8 mouse cellular contexts compared by ENCODE assay signal in genomic region chr16:17208389-17209361, GRCm38 (mm10). TPM values are rescaled to one million over a fixed set of nuclear protein-coding genes. Genes with fewer than 3 reads are reported as not detected.
DNase-seq lines count a peak whose midpoint lies in the region; ATAC-seq lines count a peak whose summit lies in the region.

Gene Rimbp3, plus strand, starts transcription at chr16:17208603.

- peak; percentile 63 for ATAC-seq in intestine, embryonic 14.5 days (replicated peaks; ENCODE audit: low FRiP score, low TSS enrichment, low read depth)
- ATAC-seq in megakaryocyte-erythroid progenitor cell, adult 5-6 weeks (replicated peaks; ENCODE audit: low FRiP score, low TSS enrichment, poor library complexity, severe bottlenecking): peak; percentile 60; the same call in 1 of the 2 replicates

- H3K4me1 ChIP-seq in intestine, embryonic 14.5 days (replicated peaks; ENCODE audit: control insufficient read depth, insufficient read depth, low read length): peaks cover 10% of the 10 kb centered on the region

- peak; percentile 85 to 95 for DNase-seq in adrenal gland, adult (ENCODE audit: inconsistent age in 2 of 2, low spot score in 1 of 2)
- peak; percentile 95 for DNase-seq in embryo, embryonic 11 days
- peak; percentile 69 for DNase-seq in gastrocnemius, postnatal 25 days
- DNase-seq in intestine, embryonic 14.5 days (ENCODE audit: low spot score): peak; percentile 93
- peak; percentile 89 to 91 for DNase-seq in left cerebral cortex, postnatal 14 days (ENCODE audit: low spot score in 2 of 2)
- peak; percentile 85 for DNase-seq in right cerebral cortex, postnatal 25 days
- peak; percentile 81 to 82 for DNase-seq in urinary bladder, postnatal 36 days (ENCODE audit: low spot score in 2 of 2)

- intact Hi-C loops in left cerebral cortex, postnatal 14 days (cut with DNase I): loop anchor here (1.0 to 2.0 kb wide), 3 partner anchors 26 to 82 kb away; no protein-coding TSS in a partner anchor

- H3K9me3 ChIP-seq in intestine, embryonic 14.5 days (ENCODE audit: control insufficient read depth, low read length): no peaks in the 10 kb centered on the region

- peaks cover 22% of the 10 kb centered on the region for H3K27me3 ChIP-seq in intestine, embryonic 14.5 days (replicated peaks; ENCODE audit: control insufficient read depth, insufficient read depth, low read length)

- H3K4me2 ChIP-seq in intestine, embryonic 14.5 days (ENCODE audit: low read length): peak within 1 kb of the TSS; percentile 59

- H3K9ac ChIP-seq in intestine, embryonic 14.5 days (ENCODE audit: low read length): peak within 1 kb of the TSS; percentile 2

- peak within 1 kb of the TSS; percentile 25; the same call in 1 of the 2 replicates for H3K27ac ChIP-seq in intestine, embryonic 14.5 days (ENCODE audit: low read depth)

- peak within 1 kb of the TSS; percentile 56 for H3K4me3 ChIP-seq in intestine, embryonic 14.5 days (ENCODE audit: low read depth, low read length)

- H3K36me3 ChIP-seq in intestine, embryonic 14.5 days (ENCODE audit: control insufficient read depth, insufficient read depth, low read length): no peaks in the 10 kb centered on the region

- WGBS in intestine, embryonic 14.5 days: under 1% methylated on average over 84 of the region's 85 CpGs

RNA-seq across cellular contexts. Expression of gene Rimbp3, which starts in this region (rescaled TPM):
- total RNA-seq in gastrocnemius, postnatal 25 days (2021): not detected
- polyA plus RNA-seq in intestine, embryonic 14.5 days (2014; fragmentation: Nextera tagmentation; extraction: Ambion mirVana): 0.50 and 0.60 TPM in 2 replicates
- total RNA-seq in left cerebral cortex, postnatal 14 days (2021): 1 to 10 TPM; 1.5 to 1.8 TPM
- total RNA-seq in megakaryocyte-erythroid progenitor cell, adult 5-6 weeks (2014; fragmentation: Nextera tagmentation): 0.39 and 0.59 TPM in 2 replicates
- 0.23 TPM in 1 of 2 replicates, not detected in the other for total RNA-seq in megakaryocyte-erythroid progenitor cell, adult 5-6 weeks (2017)

Comparison
In these comparisons a context has a peak if more than half of its experiments do, and no peak if none do; other contexts are left out.
1. Peak in every context shown above with its lines: DNase-seq, ATAC-seq, H3K4me3 ChIP-seq and H3K27ac ChIP-seq.
2. Peak in DNase-seq in gastrocnemius, postnatal 25 days; RNA of the gene not detected or under 1 TPM.
3. Peak in DNase-seq, ATAC-seq, H3K4me3 ChIP-seq, H3K27ac ChIP-seq, H3K9ac ChIP-seq and H3K4me2 ChIP-seq in intestine, embryonic 14.5 days; RNA of the gene not detected or under 1 TPM.
4. Peak in ATAC-seq in megakaryocyte-erythroid progenitor cell, adult 5-6 weeks; RNA of the gene not detected or under 1 TPM.